Mouse (Mus musculus): ENCODE data around the gene Astn1. TPM values are rescaled to one million over a fixed set of nuclear protein-coding genes. Genes with fewer than 3 reads are reported as not detected.

Gene Astn1
- polyA plus RNA-seq, 1 experiment from 2014 or later: 8.5 TPM

- Histone ChIP-seq H3K4me1 (ENCODE audit: control insufficient read depth, insufficient read depth, low read length) (no peaks in the 10 kb centered on the region), H3K9ac (replicated peaks; ENCODE audit: low read length) (no peak overlapping the region), H3K9me3 (replicated peaks; ENCODE audit: control insufficient read depth, low read length) (no peaks in the 10 kb centered on the region), H3K27me3 (ENCODE audit: control insufficient read depth, insufficient read depth, low read length) (no peaks in the 10 kb centered on the region), H3K36me3 (replicated peaks; ENCODE audit: control insufficient read depth, insufficient read depth, low read depth, low read length) (no peaks in the 10 kb centered on the region), H3K27ac (replicated peaks; ENCODE audit: low read depth, low read length) (no peak overlapping the region), H3K4me2 (ENCODE audit: low read depth, low read length) (no peak overlapping the region), H3K4me3 (ENCODE audit: low read depth, low read length) (no peak overlapping the region)
- no peak for ATAC-seq (replicated peaks; ENCODE audit: insufficient number of reproducible peaks, low FRiP score, low TSS enrichment, low read depth)
- no peak for DNase-seq (ENCODE audit: low spot score)
- WGBS: 60% methylated on average over 4 of the region's 4 CpGs
These were observed 28.6 kb downstream of the Astn1 start for GRCm38 (mm10) chr1:158390693-158391092.

- ATAC-seq (replicated peaks; ENCODE audit: insufficient number of reproducible peaks, low FRiP score, low TSS enrichment, low read depth) (no peak), DNase-seq (ENCODE audit: low spot score) (no peak)
- no peaks in the 10 kb centered on the region for H3K9me3 ChIP-seq (replicated peaks; ENCODE audit: control insufficient read depth, low read length)
- WGBS: 70% methylated on average over 2 of the region's 2 CpGs
- no peaks in the 10 kb centered on the region for H3K4me1 ChIP-seq (ENCODE audit: control insufficient read depth, insufficient read depth, low read length)
- no peak overlapping the region for H3K9ac ChIP-seq (replicated peaks; ENCODE audit: low read length)
- H3K4me3 ChIP-seq (ENCODE audit: low read depth, low read length): no peak overlapping the region
- H3K27ac ChIP-seq (replicated peaks; ENCODE audit: low read depth, low read length): no peak overlapping the region
- H3K4me2 ChIP-seq (ENCODE audit: low read depth, low read length): no peak overlapping the region
- H3K27me3 ChIP-seq (ENCODE audit: control insufficient read depth, insufficient read depth, low read length): no peaks in the 10 kb centered on the region
- no peaks in the 10 kb centered on the region for H3K36me3 ChIP-seq (replicated peaks; ENCODE audit: control insufficient read depth, insufficient read depth, low read depth, low read length)
These were observed 35.0 kb downstream of the Astn1 start for GRCm38 (mm10) chr1:158397058-158397457.

GRCm38 (mm10) chr1:158400898-158401297 is 38.8 kb downstream of the Astn1 start:
- Histone ChIP-seq H3K9me3 (replicated peaks; ENCODE audit: control insufficient read depth, low read length) (no peaks in the 10 kb centered on the region), H3K4me1 (ENCODE audit: control insufficient read depth, insufficient read depth, low read length) (no peaks in the 10 kb centered on the region), H3K4me3 (ENCODE audit: low read depth, low read length) (no peak overlapping the region), H3K4me2 (ENCODE audit: low read depth, low read length) (no peak overlapping the region), H3K36me3 (replicated peaks; ENCODE audit: control insufficient read depth, insufficient read depth, low read depth, low read length) (no peaks in the 10 kb centered on the region), H3K27ac (replicated peaks; ENCODE audit: low read depth, low read length) (no peak overlapping the region), H3K27me3 (ENCODE audit: control insufficient read depth, insufficient read depth, low read length) (no peaks in the 10 kb centered on the region), H3K9ac (replicated peaks; ENCODE audit: low read length) (no peak overlapping the region)
- DNase-seq (ENCODE audit: low spot score) (no peak), ATAC-seq (replicated peaks; ENCODE audit: insufficient number of reproducible peaks, low FRiP score, low TSS enrichment, low read depth) (no peak)
- WGBS: 79% methylated on average over 2 of the region's 2 CpGs

- DNase-seq (ENCODE audit: low spot score): peak; percentile 15
- H3K4me2 ChIP-seq (ENCODE audit: low read depth, low read length): no peak overlapping the region
- no peak overlapping the region for H3K27ac ChIP-seq (replicated peaks; ENCODE audit: low read depth, low read length)
- no peaks in the 10 kb centered on the region for H3K4me1 ChIP-seq (ENCODE audit: control insufficient read depth, insufficient read depth, low read length)
- H3K9me3 ChIP-seq (replicated peaks; ENCODE audit: control insufficient read depth, low read length): no peaks in the 10 kb centered on the region
- 55% methylated on average over 10 of the region's 10 CpGs for WGBS
- no peaks in the 10 kb centered on the region for H3K36me3 ChIP-seq (replicated peaks; ENCODE audit: control insufficient read depth, insufficient read depth, low read depth, low read length)
- H3K4me3 ChIP-seq (ENCODE audit: low read depth, low read length): no peak overlapping the region
- no peak overlapping the region for H3K9ac ChIP-seq (replicated peaks; ENCODE audit: low read length)
- ATAC-seq (replicated peaks; ENCODE audit: insufficient number of reproducible peaks, low FRiP score, low TSS enrichment, low read depth): no peak
- no peaks in the 10 kb centered on the region for H3K27me3 ChIP-seq (ENCODE audit: control insufficient read depth, insufficient read depth, low read length)
These were observed 44.1 kb downstream of the Astn1 start for GRCm38 (mm10) chr1:158405899-158406769.

GRCm38 (mm10) chr1:158408124-158408523 is 46.1 kb downstream of the Astn1 start:
- Histone ChIP-seq H3K4me2 (ENCODE audit: low read depth, low read length) (no peak overlapping the region), H3K9ac (replicated peaks; ENCODE audit: low read length) (no peak overlapping the region), H3K36me3 (replicated peaks; ENCODE audit: control insufficient read depth, insufficient read depth, low read depth, low read length) (no peaks in the 10 kb centered on the region), H3K4me3 (ENCODE audit: low read depth, low read length) (no peak overlapping the region), H3K9me3 (replicated peaks; ENCODE audit: control insufficient read depth, low read length) (no peaks in the 10 kb centered on the region), H3K27ac (replicated peaks; ENCODE audit: low read depth, low read length) (no peak overlapping the region), H3K27me3 (ENCODE audit: control insufficient read depth, insufficient read depth, low read length) (no peaks in the 10 kb centered on the region), H3K4me1 (ENCODE audit: control insufficient read depth, insufficient read depth, low read length) (no peaks in the 10 kb centered on the region)
- DNase-seq (ENCODE audit: low spot score) (peak; percentile 62), ATAC-seq (replicated peaks; ENCODE audit: insufficient number of reproducible peaks, low FRiP score, low TSS enrichment, low read depth) (no peak)
- WGBS: 78% methylated on average over 2 of the region's 2 CpGs

GRCm38 (mm10) chr1:158411146-158411545 is 49.1 kb downstream of the Astn1 start:
- Histone ChIP-seq H3K9me3 (replicated peaks; ENCODE audit: control insufficient read depth, low read length) (no peaks in the 10 kb centered on the region), H3K36me3 (replicated peaks; ENCODE audit: control insufficient read depth, insufficient read depth, low read depth, low read length) (no peaks in the 10 kb centered on the region), H3K27me3 (ENCODE audit: control insufficient read depth, insufficient read depth, low read length) (no peaks in the 10 kb centered on the region), H3K4me2 (ENCODE audit: low read depth, low read length) (no peak overlapping the region), H3K27ac (replicated peaks; ENCODE audit: low read depth, low read length) (no peak overlapping the region), H3K4me3 (ENCODE audit: low read depth, low read length) (no peak overlapping the region), H3K4me1 (ENCODE audit: control insufficient read depth, insufficient read depth, low read length) (no peaks in the 10 kb centered on the region), H3K9ac (replicated peaks; ENCODE audit: low read length) (no peak overlapping the region)
- ATAC-seq (replicated peaks; ENCODE audit: insufficient number of reproducible peaks, low FRiP score, low TSS enrichment, low read depth) (no peak), DNase-seq (ENCODE audit: low spot score) (no peak)
- WGBS: 72% methylated on average over 3 of the region's 3 CpGs

GRCm38 (mm10) chr1:158414198-158414597 is 52.1 kb downstream of the Astn1 start:
- WGBS: 76% methylated on average over 2 of the region's 2 CpGs
- no peaks in the 10 kb centered on the region for H3K4me1 ChIP-seq (ENCODE audit: control insufficient read depth, insufficient read depth, low read length)
- ATAC-seq (replicated peaks; ENCODE audit: insufficient number of reproducible peaks, low FRiP score, low TSS enrichment, low read depth): no peak
- H3K27ac ChIP-seq (replicated peaks; ENCODE audit: low read depth, low read length): no peak overlapping the region
- no peak overlapping the region for H3K4me2 ChIP-seq (ENCODE audit: low read depth, low read length)
- DNase-seq (ENCODE audit: low spot score): no peak
- no peak overlapping the region for H3K9ac ChIP-seq (replicated peaks; ENCODE audit: low read length)
- H3K36me3 ChIP-seq (replicated peaks; ENCODE audit: control insufficient read depth, insufficient read depth, low read depth, low read length): no peaks in the 10 kb centered on the region
- H3K27me3 ChIP-seq (ENCODE audit: control insufficient read depth, insufficient read depth, low read length): no peaks in the 10 kb centered on the region
- H3K9me3 ChIP-seq (replicated peaks; ENCODE audit: control insufficient read depth, low read length): no peaks in the 10 kb centered on the region
- no peak overlapping the region for H3K4me3 ChIP-seq (ENCODE audit: low read depth, low read length)

- Histone ChIP-seq H3K36me3 (replicated peaks; ENCODE audit: control insufficient read depth, insufficient read depth, low read depth, low read length) (no peaks in the 10 kb centered on the region), H3K27ac (replicated peaks; ENCODE audit: low read depth, low read length) (no peak overlapping the region), H3K4me1 (ENCODE audit: control insufficient read depth, insufficient read depth, low read length) (no peaks in the 10 kb centered on the region), H3K9ac (replicated peaks; ENCODE audit: low read length) (no peak overlapping the region), H3K4me2 (ENCODE audit: low read depth, low read length) (no peak overlapping the region), H3K27me3 (ENCODE audit: control insufficient read depth, insufficient read depth, low read length) (no peaks in the 10 kb centered on the region), H3K4me3 (ENCODE audit: low read depth, low read length) (no peak overlapping the region), H3K9me3 (replicated peaks; ENCODE audit: control insufficient read depth, low read length) (no peaks in the 10 kb centered on the region)
- WGBS: 90% methylated on average over 8 of the region's 8 CpGs
- ATAC-seq (replicated peaks; ENCODE audit: insufficient number of reproducible peaks, low FRiP score, low TSS enrichment, low read depth) (no peak), DNase-seq (ENCODE audit: low spot score) (no peak)
These were observed 59.4 kb downstream of the Astn1 start for GRCm38 (mm10) chr1:158421451-158421850.

Measured in embryonic facial prominence, embryonic 11.5 days (tissue).